Comparison of ENCODE assay signal across 8 mouse cellular contexts in genomic region chr7:58788424-58789261, GRCm38 (mm10).
DNase-seq lines count a peak whose midpoint lies in the region; ATAC-seq and TF ChIP-seq lines count a peak whose summit lies in the region.

No protein-coding gene starts in this region.

- peaks cover 26% of the 10 kb centered on the region for H3K4me1 ChIP-seq in forebrain, embryonic 15.5 days
- 0 out of 2 replicates have a peak, but pooled peaks cover 11% of the 10 kb centered on the region for H3K4me1 ChIP-seq in hindbrain, postnatal 0 days (ENCODE audit: insufficient read depth, low read length)
- no peaks in the 10 kb centered on the region for H3K4me1 ChIP-seq in neural tube, embryonic 11.5 days (ENCODE audit: control insufficient read depth, insufficient read depth, low read length)

- peak overlapping the region; percentile 69 for H3K27ac ChIP-seq in forebrain, embryonic 15.5 days (replicated peaks)
- H3K27ac ChIP-seq in hindbrain, postnatal 0 days = peak overlapping the region; percentile 33
- H3K27ac ChIP-seq in neural tube, embryonic 11.5 days (ENCODE audit: low read depth, low read length) = peak overlapping the region; percentile 49; the same call in 1 of the 2 replicates

- no peak overlapping the region for H3K4me2 ChIP-seq in forebrain, embryonic 15.5 days (replicated peaks)
- H3K4me2 ChIP-seq in hindbrain, postnatal 0 days (ENCODE audit: low read depth, low read length) = no peak overlapping the region
- no peak overlapping the region for H3K4me2 ChIP-seq in neural tube, embryonic 11.5 days (ENCODE audit: low read depth)

- TF ChIP-seq CTCF in hindbrain, postnatal 0 days (IDR thresholded peaks at IDR 0.05; ENCODE audit: low read depth) = 0 out of 2 replicates have a peak, but pooled peaks have one; percentile 2

- no peaks in the 10 kb centered on the region for H3K9me3 ChIP-seq in forebrain, embryonic 15.5 days
- H3K9me3 ChIP-seq in hindbrain, postnatal 0 days (ENCODE audit: low read length) = no peaks in the 10 kb centered on the region
- no peaks in the 10 kb centered on the region for H3K9me3 ChIP-seq in neural tube, embryonic 11.5 days (ENCODE audit: control insufficient read depth, low read length)

- H3K9ac ChIP-seq in forebrain, embryonic 15.5 days (replicated peaks) = no peak overlapping the region
- H3K9ac ChIP-seq in hindbrain, postnatal 0 days (replicated peaks; ENCODE audit: low read length) = no peak overlapping the region
- no peak overlapping the region for H3K9ac ChIP-seq in neural tube, embryonic 11.5 days (ENCODE audit: low read length)

- peak; percentile 55 for ATAC-seq in forebrain, embryonic 15.5 days (replicated peaks)
- peak; percentile 58; the same call in 1 of the 2 replicates for ATAC-seq in hindbrain, postnatal 0 days
- no peak for ATAC-seq in neural tube, embryonic 11.5 days (ENCODE audit: insufficient read depth, low FRiP score, low TSS enrichment)

- WGBS in forebrain, embryonic 15.5 days = 41% methylated on average over 7 of the region's 7 CpGs
- 35% methylated on average over 7 of the region's 7 CpGs for WGBS in hindbrain, postnatal 0 days
- WGBS in neural tube, embryonic 11.5 days = 45% methylated on average over 7 of the region's 7 CpGs

- no peaks in the 10 kb centered on the region for H3K27me3 ChIP-seq in forebrain, embryonic 15.5 days
- H3K27me3 ChIP-seq in hindbrain, postnatal 0 days (ENCODE audit: insufficient read depth, low read length) = no peaks in the 10 kb centered on the region
- H3K27me3 ChIP-seq in neural tube, embryonic 11.5 days (ENCODE audit: control insufficient read depth, insufficient read depth, low read length) = no peaks in the 10 kb centered on the region

- peak; percentile 25 to 46 for DNase-seq in left cerebral cortex, postnatal 25 days (ENCODE audit: low spot score in 2 of 2)
- DNase-seq in left cerebral cortex, postnatal 4 days = no peak
- DNase-seq in hindbrain, postnatal 0 days (ENCODE audit: low spot score) = peak; percentile 49
- DNase-seq in neural tube, embryonic 11.5 days (ENCODE audit: low spot score) = peak; percentile 20
- DNase-seq in spleen, postnatal 14 days (ENCODE audit: low spot score in 2 of 2) = no peak
- no peak for DNase-seq in right cerebral cortex, adult 2 months (ENCODE audit: low spot score in 2 of 2)
- no peak for DNase-seq in MN1 (ENCODE audit: low spot score)

- no peaks in the 10 kb centered on the region for H3K36me3 ChIP-seq in forebrain, embryonic 15.5 days
- H3K36me3 ChIP-seq in hindbrain, postnatal 0 days (ENCODE audit: insufficient read depth, low read length) = no peaks in the 10 kb centered on the region
- H3K36me3 ChIP-seq in neural tube, embryonic 11.5 days (ENCODE audit: control insufficient read depth, insufficient read depth, low read length) = no peaks in the 10 kb centered on the region

- H3K4me3 ChIP-seq in forebrain, embryonic 15.5 days = no peak overlapping the region
- no peak overlapping the region for H3K4me3 ChIP-seq in hindbrain, postnatal 0 days (ENCODE audit: low read length)
- no peak overlapping the region for H3K4me3 ChIP-seq in neural tube, embryonic 11.5 days (ENCODE audit: low read depth, low read length)

- intact Hi-C loops in left cerebral cortex, postnatal 25 days (cut with DNase I) = no loop called here
- intact Hi-C loops in left cerebral cortex, postnatal 4 days (cut with DNase I) = no loop called here

Comparison
In these comparisons a context has a peak if more than half of its experiments do, and no peak if none do; other contexts are left out.
1. DNase-seq: peak in left cerebral cortex, postnatal 25 days (2 of 2), hindbrain, postnatal 0 days (single experiment) and neural tube, embryonic 11.5 days (single experiment); none in left cerebral cortex, postnatal 4 days (single experiment), spleen, postnatal 14 days (0 of 2), right cerebral cortex, adult 2 months (0 of 2) and MN1 (single experiment).
2. Peak in every context shown above with its lines, with median percentiles within 50 percentile points of each other: H3K27ac ChIP-seq.